Mouse (Mus musculus): Measurements from ENCODE around the gene Calm3.

- no peak; the same call in 1 of the 2 replicates for TF ChIP-seq CTCF (IDR thresholded peaks at IDR 0.05; ENCODE audit: control insufficient read depth, insufficient read depth, low read length)
- TF ChIP-seq POLR2A (IDR thresholded peaks at IDR 0.05; ENCODE audit: borderline replicate concordance, control insufficient read depth, low read depth, low read length): peak; percentile 43; the same call in 1 of the 2 replicates
Observed at GRCm38 (mm10) chr7:16924037-16924834, at the start of gene Calm3.
